Mouse (Mus musculus) CH12.LX (cell line): Measurements from ENCODE around the gene Gemin6.

ENCODE experiments used
- CTCF ChIP-seq, 2 experiments: IDR thresholded peaks in 1 of 2; conservative IDR thresholded peaks in 1 of 2; 2 replicates each; pipeline ENCODE4 v1.5.1; 2011 to 2012; ENCODE audit warnings: low read depth in 2 of 2, low read length in 2 of 2, improper control_type of control experiment in 1 of 2, inconsistent platforms in 1 of 2, mild to moderate bottlenecking in 1 of 2, moderate library complexity in 1 of 2
- E2F4 ChIP-seq: IDR thresholded peaks from 2 replicates; pipeline ENCODE4 v1.6.1; 2011; ENCODE audit warnings: low read depth, low read length, improper control_type of control experiment; ENCODE audit not compliant: insufficient replicate concordance
- EP300 ChIP-seq: IDR thresholded peaks from 2 replicates; pipeline ENCODE4 v1.6.1; 2011; ENCODE audit warnings: low read length, improper control_type of control experiment
- MAZ ChIP-seq: IDR thresholded peaks from 2 replicates; pipeline ENCODE4 v1.6.1; 2012; ENCODE audit warnings: low read depth, mild to moderate bottlenecking, inconsistent platforms, low read length, improper control_type of control experiment, moderate library complexity
- MYC ChIP-seq: IDR thresholded peaks from 2 replicates; pipeline ENCODE4 v1.6.1; 2011; ENCODE audit warnings: low read depth, mild to moderate bottlenecking, improper control_type of control experiment, low read length
- POLR2A ChIP-seq: IDR thresholded peaks from 2 replicates; pipeline ENCODE4 v1.6.1; 2011; ENCODE audit warnings: low read depth, mild to moderate bottlenecking, improper control_type of control experiment, low read length
- TBP ChIP-seq: conservative IDR thresholded peaks from 2 replicates; pipeline ENCODE4 v1.6.1; 2011; ENCODE audit warnings: low read depth, low read length, improper control_type of control experiment
- USF1 ChIP-seq: IDR thresholded peaks from 2 replicates; pipeline ENCODE4 v1.6.1; 2014; ENCODE audit warnings: low read depth, mild to moderate bottlenecking, inconsistent platforms, low read length, improper control_type of control experiment

- no peak for TF ChIP-seq POLR2A
- no peak for TF ChIP-seq CTCF (conservative IDR thresholded peaks at IDR 0.05 in 1 of 2, IDR thresholded peaks at IDR 0.05 in 1 of 2; ENCODE audit: low read depth in 2 of 2, low read length in 2 of 2)
- no peak for TF ChIP-seq E2F4
- peak; percentile 16; the same call in 1 of the 2 replicates for TF ChIP-seq EP300
- TF ChIP-seq TBP: no peak
- no peak for TF ChIP-seq USF1
- no peak for TF ChIP-seq MAZ
- TF ChIP-seq MYC: no peak
Measured at GRCm38 (mm10) chr17:80229396-80229795, 5.2 kb downstream of the Gemin6 start.
